Mouse (Mus musculus) urinary bladder, postnatal 25 days (tissue): ENCODE measurements around the gene Adora3.
"Not testable (repeated sequence)": the region's sequence is repeated elsewhere in the genome, so short reads cannot be mapped to it uniquely, and the experiment has no call there.

Source experiments
- DNase-seq: peaks from one replicate; pipeline ENCODE4 v3.0.0; 2022; ENCODE audit warnings: low spot score

The Adora3 gene

DNA sequence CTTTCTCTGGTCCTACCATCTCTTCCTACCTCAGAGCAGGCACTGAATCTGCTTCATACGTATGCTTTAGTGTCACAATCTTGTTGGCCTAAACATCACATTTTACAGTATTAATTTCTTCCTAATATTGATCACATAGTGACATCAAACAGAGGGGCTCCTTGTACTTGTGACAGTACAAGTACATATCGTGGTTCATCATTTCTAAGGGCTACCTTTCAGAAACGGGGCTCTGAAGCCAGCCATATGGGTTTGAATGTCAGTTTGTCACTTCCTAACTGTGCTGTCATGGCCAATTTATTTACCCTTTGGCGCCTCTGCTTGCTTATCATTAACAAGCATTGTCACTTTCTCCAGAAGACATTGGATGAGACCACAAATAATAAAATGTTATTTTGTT is 30.8 kb downstream of the Adora3 start:
- no peak for DNase-seq

DNA sequence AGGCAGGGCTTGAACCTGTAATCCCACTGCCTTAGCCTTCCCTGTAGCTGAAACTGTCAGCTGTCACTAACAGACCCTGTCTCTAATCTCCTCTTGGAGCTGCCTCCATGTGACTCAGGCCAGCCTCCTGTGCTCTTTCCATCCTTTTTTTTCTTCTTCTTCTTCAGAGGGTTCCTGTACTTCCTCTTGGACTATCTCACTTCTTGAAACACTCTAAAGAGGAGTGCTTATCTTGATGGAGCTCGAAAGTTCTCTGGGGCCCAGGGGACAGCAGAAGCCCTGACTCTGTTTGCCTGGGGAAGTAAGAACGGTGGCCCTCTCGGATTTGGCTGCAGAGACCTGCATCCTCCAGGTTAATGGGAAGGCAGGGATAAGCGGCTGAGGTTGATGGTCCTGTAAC is 33.6 kb downstream of the Adora3 start:
- DNase-seq = no peak

DNA sequence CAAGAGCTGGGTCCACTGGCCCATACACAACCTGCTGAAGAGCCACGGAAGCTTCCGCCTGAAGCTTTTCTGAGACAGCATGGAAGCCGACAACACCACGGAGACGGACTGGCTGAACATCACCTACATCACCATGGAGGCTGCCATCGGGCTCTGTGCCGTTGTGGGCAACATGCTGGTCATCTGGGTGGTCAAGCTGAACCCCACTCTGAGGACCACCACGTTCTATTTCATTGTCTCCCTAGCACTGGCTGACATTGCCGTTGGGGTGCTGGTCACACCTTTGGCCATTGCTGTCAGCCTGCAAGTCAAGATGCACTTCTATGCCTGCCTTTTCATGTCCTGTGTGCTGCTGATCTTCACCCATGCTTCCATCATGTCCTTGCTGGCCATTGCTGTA is 34.1 kb downstream of the Adora3 start:
- no peak for DNase-seq

DNA sequence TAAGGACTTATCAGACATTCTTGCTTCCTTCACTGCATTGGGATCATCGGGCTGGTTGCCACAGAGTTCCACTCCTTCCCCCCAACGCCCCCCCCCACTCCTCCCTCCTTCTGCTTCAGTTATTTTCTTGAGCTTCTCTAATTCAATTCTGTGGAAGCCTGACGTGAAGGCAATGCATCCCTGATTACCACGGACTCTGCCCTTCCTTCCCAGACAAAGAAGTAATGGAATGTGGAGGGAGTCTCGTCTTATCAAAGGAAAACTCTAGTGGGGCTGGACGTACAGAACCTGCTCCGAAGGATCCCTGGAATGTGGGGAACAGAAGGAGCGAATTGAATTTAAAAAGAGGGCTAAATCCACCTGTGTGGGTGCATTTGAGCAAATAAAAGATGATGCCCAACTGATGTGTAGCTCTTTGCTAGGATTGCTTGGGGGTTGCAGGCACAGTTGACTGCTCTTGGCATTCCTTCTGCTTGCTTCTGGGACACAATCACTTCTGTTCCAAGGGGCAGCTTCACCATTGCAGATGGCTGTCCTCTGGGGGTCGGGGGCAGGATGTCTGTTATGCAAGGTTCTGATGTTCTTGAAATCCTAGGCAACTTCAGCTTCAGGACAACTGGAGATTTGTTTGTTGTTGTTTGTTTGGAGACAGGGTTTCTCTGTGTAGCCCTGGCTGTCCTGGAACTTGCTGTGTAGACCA is 37.4 kb downstream of the Adora3 start:
- no peak for DNase-seq

DNA sequence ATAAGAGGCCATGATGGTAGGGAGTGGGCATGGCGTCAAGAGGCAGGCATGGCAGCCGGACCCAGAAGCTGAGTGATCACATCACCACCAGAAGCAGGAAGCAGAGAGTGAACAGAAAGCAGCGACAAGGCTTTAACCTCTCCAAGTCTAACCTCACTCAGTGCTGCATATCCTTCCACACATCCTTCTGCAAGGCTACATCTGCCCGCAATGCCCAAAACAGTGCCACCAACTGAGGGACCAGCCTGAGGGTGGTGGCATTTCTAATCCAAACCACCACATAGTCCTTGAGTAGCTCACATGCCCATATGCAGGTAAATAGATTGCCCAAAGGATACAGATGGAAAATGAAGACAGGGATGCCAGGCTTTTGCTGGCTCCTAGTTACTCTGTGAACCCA is 38.3 kb downstream of the Adora3 start:
- no peak for DNase-seq

DNA sequence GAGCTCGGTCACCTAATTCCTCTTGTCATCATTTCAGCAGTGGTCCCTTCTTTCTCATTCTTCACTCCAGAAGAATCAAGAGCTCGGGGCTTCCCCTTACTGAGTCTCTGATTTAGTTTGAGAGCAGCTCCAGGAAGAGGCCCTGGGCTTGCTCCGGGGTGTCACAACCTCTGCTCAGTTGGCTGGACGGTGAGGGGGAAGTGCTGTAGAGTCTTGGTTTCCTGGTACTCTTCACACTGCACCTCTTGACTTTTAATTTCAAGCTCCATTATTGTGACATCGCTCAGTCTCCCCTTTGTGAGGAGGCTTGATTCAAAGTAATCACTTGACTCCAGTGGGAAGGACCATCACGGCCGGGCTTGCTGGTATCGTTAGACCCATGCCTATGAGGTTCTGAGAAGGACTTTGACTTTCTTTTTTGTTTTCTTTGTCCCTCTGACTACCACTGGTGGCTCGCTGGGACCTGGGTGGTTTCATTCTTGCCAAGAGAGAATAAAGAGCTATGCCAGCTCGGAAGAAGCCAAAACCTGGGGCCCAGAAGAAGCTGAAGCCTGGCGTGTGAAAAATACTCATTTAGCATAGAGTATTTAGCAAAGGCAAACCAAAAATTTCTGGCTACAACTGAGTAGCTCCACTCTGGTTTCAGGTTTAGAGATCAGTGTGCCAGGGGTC is 40.0 kb downstream of the Adora3 start:
- no peak for DNase-seq

DNA sequence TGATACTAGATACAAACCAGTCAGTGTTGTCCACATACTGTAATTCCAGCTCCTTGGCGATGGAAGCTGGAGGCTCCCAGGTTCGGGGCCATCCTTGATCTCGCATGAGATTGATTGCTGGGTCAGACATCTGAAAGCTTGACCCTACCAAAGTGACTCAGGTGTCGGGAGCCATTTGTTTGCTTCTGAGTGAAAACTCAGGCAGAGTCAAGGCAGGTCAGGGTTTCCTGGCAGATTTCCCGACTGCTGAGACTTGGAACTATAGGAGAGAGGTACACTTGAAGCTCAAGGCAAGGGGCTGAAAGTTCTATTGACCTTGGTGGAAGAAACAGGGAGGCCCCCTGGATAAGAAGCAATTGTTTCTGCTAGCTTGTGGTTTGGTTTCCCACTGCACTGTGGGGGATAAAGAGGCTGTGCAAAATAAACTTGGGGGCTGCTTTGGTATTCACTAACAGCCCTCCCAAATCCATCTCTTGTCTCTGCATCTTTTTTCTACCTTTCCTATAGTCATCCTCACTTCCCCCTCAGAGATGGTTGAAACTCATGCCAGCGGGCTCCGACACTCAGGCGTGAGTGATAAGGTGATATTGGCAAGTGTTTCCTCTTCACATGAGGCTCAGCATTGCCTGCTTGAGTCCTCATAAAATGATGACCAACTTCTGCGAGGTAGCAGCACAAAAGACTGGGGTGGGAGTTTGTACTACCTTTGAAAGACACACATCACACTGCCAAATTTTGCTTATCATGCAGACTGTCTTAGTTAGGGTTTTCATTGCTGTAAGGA is 41.6 kb downstream of the Adora3 start:
- DNase-seq = no peak

DNA sequence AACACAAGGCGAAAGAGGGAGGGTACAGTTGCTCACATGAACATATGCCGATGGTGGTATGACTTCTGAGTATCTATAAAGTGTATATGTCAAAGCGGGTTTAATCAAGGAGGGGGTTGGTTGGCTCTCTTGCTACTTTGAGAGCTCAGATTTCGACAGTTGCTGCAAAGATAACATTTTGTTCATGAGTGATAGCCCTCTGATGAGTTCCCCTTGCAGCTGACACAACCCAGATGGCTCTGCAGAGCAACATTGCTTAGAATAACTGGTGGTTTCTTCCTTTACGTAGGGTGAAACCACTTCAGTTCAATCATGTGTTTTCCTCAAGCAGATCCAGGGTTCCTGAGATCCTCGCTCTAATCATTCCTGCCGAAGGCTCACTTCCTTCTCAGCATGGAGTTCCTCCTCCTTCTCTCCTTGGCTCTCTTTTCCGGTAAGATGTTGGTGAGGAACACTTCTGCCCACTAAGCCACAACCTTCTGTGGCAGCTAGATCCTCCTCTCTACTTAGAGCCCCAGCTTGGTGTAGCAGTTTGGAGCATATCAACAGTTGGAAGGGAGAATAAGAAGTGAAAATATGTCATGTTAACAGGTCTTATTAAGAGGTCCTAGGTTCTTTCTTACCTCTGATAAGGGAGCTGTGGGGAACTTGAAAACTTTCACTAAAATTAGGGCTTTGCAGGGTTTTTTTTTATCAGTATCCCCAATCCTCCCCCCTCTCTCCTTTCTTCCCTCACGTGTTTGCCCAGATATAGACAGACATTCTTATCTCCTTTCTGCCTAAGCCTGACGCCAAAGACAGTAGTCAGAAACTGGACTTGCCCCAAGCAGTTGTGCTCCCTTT is 43.4 kb downstream of the Adora3 start:
- no peak for DNase-seq

DNA sequence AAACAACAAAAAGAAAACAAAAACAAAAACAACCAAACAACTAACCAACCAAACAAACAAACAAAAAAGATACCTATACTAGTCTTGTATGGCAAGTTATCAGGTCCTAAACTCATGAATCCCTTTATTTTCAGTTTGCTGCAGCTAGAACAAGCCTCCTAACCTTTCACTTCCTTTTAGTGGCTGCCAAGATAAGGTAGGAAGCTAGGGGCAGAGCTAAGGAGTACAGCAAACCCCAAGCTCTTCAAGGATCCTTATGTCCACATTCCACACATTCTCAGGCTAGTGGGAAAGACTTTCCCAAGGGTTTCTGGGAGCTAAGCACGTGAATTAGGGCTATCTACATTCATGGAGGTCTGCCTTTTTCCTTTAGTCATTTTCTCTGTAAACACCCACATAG is 44.6 kb downstream of the Adora3 start:
- no peak for DNase-seq

DNA sequence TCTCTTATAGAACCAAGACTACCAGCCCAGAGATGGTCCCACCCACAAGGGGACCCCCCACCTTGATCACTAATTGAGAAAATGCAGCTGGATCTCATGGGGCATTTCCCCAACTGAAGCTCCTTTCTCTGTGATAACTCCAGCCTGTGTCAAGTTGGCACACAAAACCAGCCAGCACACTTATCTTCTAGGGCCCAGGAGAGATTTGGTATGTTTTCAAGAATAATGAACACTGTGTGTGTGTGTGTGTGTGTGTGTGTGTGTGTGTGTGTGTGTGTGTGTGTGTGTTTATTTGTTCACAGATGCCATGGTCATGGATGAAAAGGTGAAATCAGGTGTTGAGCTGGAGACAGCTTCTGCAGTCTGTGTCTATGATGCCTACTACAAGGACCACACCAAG is 45.8 kb downstream of the Adora3 start:
- DNase-seq = not testable (repeated sequence)

DNA sequence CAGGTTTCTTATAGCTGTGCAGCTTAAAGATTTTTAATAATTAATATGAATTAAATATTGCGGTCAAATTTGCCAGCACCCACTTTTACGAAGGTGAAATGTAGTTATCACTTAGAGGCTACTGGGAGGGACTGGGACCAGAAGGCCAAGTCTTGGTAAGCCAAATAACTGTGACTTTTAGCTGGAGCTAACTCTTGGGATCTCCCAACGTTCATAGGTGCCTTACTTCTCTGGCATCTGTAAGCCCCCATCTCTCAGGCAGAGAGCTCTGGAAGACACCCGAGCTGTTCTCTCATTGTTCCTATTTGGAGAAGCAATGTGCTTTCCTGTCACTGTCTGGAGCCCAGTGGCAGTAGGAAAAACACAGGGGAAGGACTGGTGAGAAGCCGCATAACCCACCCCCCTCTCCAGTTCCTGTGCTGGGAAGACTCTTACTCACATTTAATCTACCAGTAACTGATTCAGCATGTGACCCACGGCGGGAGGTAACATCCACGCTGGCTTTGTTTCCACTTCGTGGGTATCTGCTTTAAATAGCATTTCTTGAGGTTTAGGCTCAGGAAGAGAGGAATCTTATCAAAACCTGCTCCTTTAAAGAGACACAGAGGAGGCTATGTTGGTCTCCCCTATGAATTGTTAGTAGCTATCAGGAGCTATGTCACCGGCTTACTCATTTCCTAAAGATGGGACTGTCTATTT is 47.1 kb downstream of the Adora3 start:
- DNase-seq = no peak

DNA sequence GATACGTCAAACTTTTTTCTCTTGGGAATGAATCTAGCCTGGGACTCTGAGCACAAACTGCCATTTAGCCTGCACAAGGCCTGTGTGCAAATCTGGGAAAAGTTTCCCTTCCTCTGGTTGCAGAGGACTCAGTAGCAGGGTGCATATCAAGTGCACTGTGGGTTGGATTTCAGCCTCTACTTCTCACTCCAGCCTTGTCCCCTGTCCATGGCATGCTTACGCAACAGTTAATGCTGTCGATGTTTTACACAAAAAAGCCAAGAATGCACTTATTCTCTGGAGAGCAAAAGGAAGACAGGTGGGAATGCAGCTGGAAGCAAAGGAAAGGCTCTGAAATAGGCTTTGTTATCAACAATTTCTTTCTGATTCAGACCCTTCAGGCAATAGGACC is 47.7 kb downstream of the Adora3 start:
- DNase-seq = no peak

DNA sequence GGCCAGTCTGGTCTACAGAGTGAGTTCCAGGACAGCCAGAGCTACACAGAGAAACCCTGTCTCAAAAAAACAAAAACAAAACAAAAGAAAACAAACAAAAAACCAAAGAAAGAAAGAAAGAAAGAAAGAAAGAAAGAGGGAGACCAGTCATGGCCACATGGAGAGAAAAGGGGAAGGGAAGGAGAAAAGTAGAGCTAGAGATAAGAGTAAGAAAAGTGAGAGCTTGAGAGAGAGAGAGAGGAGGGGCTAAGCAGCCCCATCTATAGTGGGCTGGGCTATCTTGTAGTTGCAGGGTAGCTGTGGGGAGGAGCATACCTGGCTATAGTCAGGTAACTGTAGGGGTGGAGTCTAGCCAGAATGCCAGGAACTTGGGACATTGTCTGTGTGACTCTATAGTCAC is 50.1 kb downstream of the Adora3 start:
- DNase-seq = not testable (repeated sequence)

DNA sequence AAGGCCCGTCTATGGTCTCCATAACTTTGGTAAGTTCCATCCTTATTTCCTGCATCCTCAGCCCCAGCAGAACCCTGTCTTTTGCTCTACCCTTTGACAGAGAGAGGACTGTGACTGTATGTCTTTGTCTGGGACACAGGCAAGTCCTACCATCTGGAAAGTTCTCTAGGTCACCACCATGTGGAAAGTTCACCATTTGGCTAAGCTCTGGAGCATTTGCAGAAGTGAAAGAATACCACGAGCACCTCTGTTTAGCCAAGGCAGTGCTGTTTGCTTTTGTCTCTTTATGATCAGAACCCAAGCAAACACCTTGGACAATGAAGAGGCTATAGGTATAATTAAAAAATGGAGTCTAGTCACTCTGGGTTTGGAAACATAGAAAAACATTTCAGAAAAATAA is 51.3 kb downstream of the Adora3 start:
- no peak for DNase-seq

DNA sequence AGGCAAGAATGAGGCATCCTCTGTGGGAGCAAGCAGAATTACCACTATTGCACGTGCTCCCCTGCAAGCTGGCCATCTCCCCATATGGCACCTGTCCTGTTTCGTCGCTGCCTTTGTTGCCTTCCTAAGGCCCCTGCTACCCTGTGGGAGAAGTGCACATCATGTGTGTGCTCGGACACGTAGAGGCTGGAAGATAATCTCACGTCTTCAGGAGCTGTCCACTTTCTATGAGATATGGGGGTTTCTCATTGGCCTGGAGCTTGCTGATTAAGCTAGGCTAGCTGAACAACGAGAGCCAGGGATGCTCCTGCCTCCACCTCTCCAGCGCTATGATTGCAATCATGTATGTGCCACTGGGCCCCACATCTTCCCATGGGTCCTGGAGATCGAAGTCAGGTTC is 54.0 kb downstream of the Adora3 start:
- no peak for DNase-seq

DNA sequence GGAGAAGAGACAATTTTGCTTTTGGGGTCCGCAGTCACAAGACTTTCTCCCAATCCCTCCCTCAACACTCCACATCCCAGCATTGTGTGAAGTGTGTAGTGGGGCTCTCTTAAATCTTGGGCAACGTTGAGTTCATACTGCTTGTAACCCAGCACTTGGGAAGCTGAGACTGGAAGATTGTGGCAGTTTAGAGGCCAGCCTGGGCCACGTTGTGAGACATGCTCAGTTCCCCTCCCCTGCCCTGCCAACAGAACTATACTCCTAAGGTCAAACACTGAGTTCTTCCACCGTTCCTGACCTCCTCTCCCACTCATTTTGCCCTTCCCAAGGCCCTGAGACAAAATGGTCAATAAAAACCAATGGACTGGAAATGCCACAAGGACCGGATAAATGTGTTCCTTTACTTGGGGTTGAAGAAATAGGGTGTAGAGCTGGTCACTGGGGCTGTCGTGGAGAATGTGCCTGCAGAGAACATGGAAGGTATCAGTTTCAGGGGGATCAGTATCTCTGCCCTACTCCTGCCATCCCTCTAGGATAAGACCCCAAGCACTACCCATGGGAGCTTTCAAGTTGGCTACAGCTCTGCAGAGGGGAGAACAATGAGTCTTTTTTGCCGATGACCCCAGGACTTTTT is 57.0 kb downstream of the Adora3 start:
- DNase-seq = no peak

DNA sequence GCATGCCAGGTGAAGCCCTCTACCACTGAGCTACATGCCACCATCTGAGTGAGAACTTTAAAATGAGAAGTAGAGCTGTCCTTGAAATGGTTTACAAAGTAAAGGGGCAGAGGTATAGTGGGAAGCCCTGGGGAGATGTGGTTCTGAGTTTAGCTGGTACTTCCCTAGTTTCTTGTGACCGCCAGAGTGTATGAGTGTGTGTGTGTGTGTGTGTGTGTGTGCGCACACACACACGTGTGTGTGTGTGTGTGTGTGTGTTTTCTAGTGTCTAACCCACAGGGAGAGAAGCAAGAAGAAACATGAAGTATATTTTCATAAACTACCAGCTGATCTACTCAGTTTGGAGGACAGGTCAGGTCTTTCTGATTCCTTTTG is 57.5 kb downstream of the Adora3 start:
- DNase-seq = no peak

DNA sequence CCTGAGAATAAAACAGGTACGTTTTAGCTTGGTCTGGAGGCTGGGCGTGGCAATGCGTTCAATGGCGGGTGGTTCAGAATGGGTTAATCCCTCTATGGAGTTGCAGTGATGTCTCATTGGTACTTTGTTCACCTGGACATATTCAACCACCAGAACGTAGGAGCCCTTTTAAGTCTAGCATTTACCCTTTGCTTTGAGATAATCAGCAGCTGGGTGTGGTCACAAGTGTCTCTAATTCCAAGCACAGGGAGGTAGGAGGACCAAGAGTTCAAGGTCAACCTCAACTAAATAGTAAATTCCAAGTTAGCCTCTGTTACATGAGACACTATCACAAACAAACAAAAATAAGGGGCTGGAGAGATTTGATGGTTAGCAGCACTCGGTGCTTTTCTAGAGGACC is 58.1 kb downstream of the Adora3 start:
- DNase-seq = no peak

DNA sequence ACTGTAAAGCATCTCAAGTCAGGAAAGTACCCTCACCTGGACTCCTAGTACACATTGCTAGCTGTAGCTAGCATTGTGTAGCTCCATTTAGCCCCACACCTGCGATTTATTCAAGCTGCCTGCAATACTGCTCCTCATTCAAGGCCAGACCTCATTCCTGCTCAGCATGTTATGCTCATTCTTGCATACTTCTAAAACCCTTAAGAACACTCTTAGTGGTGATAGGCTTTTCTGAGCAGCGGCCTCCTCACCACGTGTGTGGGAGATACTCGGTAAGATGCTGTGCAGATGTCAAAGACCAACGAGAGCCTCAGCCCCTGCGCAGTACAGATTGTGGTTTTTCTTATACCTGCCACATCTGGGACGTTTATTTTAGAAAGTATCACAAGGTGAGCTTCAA is 59.2 kb downstream of the Adora3 start:
- DNase-seq = no peak

DNA sequence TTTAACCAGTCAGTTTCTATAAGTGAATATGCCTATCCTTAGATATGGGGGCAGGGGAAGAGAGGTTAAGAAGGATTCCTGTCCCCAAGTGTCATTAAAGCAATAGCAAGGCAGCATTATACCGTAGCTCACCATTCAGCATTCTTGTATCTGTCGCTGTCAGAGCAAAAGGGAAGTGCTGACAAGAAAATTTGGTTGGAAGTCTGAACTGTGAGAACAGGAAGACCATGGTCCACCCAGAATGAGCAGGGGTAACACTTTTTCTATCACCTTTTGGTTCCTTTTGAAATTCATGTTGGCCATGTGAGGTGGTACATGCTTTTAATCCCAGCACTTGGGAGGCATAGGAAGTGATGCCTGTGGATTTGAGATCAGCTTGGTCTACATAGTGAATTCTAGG is 60.4 kb downstream of the Adora3 start:
- no peak for DNase-seq
